Mouse (Mus musculus) forebrain, embryonic 10.5 days (tissue): Measurements from ENCODE around the gene Nol3. TPM values are rescaled to one million over a fixed set of nuclear protein-coding genes. Genes with fewer than 3 reads are reported as not detected.
A peak's percentile ranks its signal among the peaks of the same experiment; 100 is the strongest.

Source experiments
- DNase-seq: peaks from one replicate; pipeline ENCODE4 v3.0.0-alpha.2; 2017; ENCODE audit warnings: low spot score; ENCODE audit errors: extremely low spot score
- H3K27ac ChIP-seq: fragments of 300-500 bp; sonication (generic); 2 replicates; pipeline ENCODE4 v1.5.1; 2016; ENCODE audit warnings: mild to moderate bottlenecking
- H3K27me3 ChIP-seq: fragments of 300-500 bp; sonication (generic); 2 replicates; pipeline ENCODE4 v1.6.1; 2016; ENCODE audit warnings: mild to moderate bottlenecking; ENCODE audit not compliant: poor library complexity, severe bottlenecking
- H3K36me3 ChIP-seq: fragments of 300-500 bp; sonication (generic); replicated peaks from 2 replicates; pipeline ENCODE4 v1.6.1; 2016; ENCODE audit warnings: mild to moderate bottlenecking, moderate library complexity
- H3K4me1 ChIP-seq: fragments of 300-500 bp; sonication (generic); 2 replicates; pipeline ENCODE4 v1.6.1; 2016
- H3K4me3 ChIP-seq: fragments of 300-500 bp; sonication (generic); 2 replicates; pipeline ENCODE4 v1.5.1; 2016; ENCODE audit warnings: mild to moderate bottlenecking, moderate library complexity
- H3K9me3 ChIP-seq: fragments of 300-500 bp; sonication (generic); 2 replicates; pipeline ENCODE4 v1.6.1; 2016; ENCODE audit warnings: mild to moderate bottlenecking, moderate library complexity
- WGBS: fragments of 180-500 bp; shearing (Covaris S2); methylation state at CpG from one replicate; pipeline ENCODE4 v1.1.7; 2016; 5-methylcytosine and 5-hydroxymethylcytosine counted together
- microRNA counts: library from miRNA; unstranded; fragments of <30 nt; microRNA quantifications from one replicate; lab custom pipeline; 2017
- microRNA-seq: library from miRNA; unstranded; fragments of <30 nt; microRNA quantifications from one replicate; pipeline ENCODE4, GENCODE M21; 2017
- polyA plus RNA-seq: library from polyadenylated mRNA; unstranded; fragments of >200 nt; fragmentation: Nextera tagmentation; extraction: Ambion mirVana; gene quantifications from 2 replicates; pipeline ENCODE4 v1.2.1, GENCODE M21; 2016

The Nol3 gene
- polyA plus RNA-seq, 1 experiment from 2014 or later, result 0.99 TPM

- peak overlapping the region; percentile 88 for H3K27ac ChIP-seq
- no peaks in the 10 kb centered on the region for H3K27me3 ChIP-seq
- no peaks in the 10 kb centered on the region for H3K9me3 ChIP-seq
- peaks cover 23% of the 10 kb centered on the region for H3K4me1 ChIP-seq
- peak overlapping the region; percentile 76 for H3K4me3 ChIP-seq
- peaks cover 53% of the 10 kb centered on the region for H3K36me3 ChIP-seq
- DNase-seq, result no peak
- 39% methylated on average over 6 of the region's 6 CpGs for WGBS
Observed at GRCm38 (mm10) chr8:105326968-105327367, 51.0 kb downstream of the Nol3 start.

GRCm38 (mm10) chr8:105330325-105330724 lies 54.4 kb downstream of the Nol3 start:
- Histone ChIP-seq H3K9me3 (no peaks in the 10 kb centered on the region), H3K27ac (no peak overlapping the region), H3K4me3 (no peak overlapping the region; the same call in 1 of the 2 replicates), H3K27me3 (no peaks in the 10 kb centered on the region), H3K4me1 (peaks cover 15% of the 10 kb centered on the region), H3K36me3 (peaks cover 76% of the 10 kb centered on the region)
- DNase-seq, result no peak
- WGBS, result 96% methylated on average over 12 of the region's 12 CpGs

GRCm38 (mm10) chr8:105331469-105331868 lies 55.5 kb downstream of the Nol3 start:
- peaks cover 5% of the 10 kb centered on the region for H3K27me3 ChIP-seq
- no peaks in the 10 kb centered on the region for H3K9me3 ChIP-seq
- no peak overlapping the region for H3K4me3 ChIP-seq
- peaks cover 10% of the 10 kb centered on the region for H3K4me1 ChIP-seq
- DNase-seq, result no peak
- H3K27ac ChIP-seq, result no peak overlapping the region
- peaks cover 87% of the 10 kb centered on the region for H3K36me3 ChIP-seq
- WGBS, result 96% methylated on average over 22 of the region's 22 CpGs

MicroRNAs within 50 kb of the gene (microRNA counts, 519-probe panel; counts per million panel counts)
- 2,962 counts per million, percentile 71 among the panel's probes with 10 or more counts for microRNA mmu-miR-328 (lab: Ali Mortazavi, UCI)

Small RNA genes within 50 kb of the gene (microRNA-seq; reads per million reads assigned to microRNA genes)
- not detected for gene Gm27320
- gene Mir328, result 186 reads per million, percentile 54 among the genes with 10 or more reads in this experiment

Other genes starting within 250 kb of the Nol3 start
- not detected in 2 replicates for gene Ces3a, start 227.5 kb upstream of the Nol3 start, polyA plus RNA-seq
- not detected in 2 replicates for gene Ces3b, start 192.4 kb upstream of the Nol3 start, polyA plus RNA-seq
- not detected in 2 replicates for gene Ces4a, start 144.3 kb upstream of the Nol3 start, polyA plus RNA-seq
- gene Cbfb, start 105.5 kb upstream of the Nol3 start, polyA plus RNA-seq, result 51.8 and 52.1 TPM in 2 replicates
- gene D230025D16Rik, start 51.0 kb upstream of the Nol3 start, polyA plus RNA-seq, result 23.0 and 24.4 TPM in 2 replicates
- 1.4 and 2.1 TPM in 2 replicates for gene B3gnt9, start 21.0 kb upstream of the Nol3 start, polyA plus RNA-seq
- gene Tradd, start 11.5 kb upstream of the Nol3 start, polyA plus RNA-seq, result 13.4 and 13.9 TPM in 2 replicates
- 0.55 and 0.91 TPM in 2 replicates for gene Fbxl8, start 11.5 kb upstream of the Nol3 start, polyA plus RNA-seq
- gene Hsf4, start 6.3 kb upstream of the Nol3 start, polyA plus RNA-seq, result not detected in 2 replicates
- 16.5 and 19.8 TPM in 2 replicates for gene 4931428F04Rik, start 13.7 kb downstream of the Nol3 start, polyA plus RNA-seq
- 11.5 and 11.6 TPM in 2 replicates for gene Exoc3l, start 20.0 kb downstream of the Nol3 start, polyA plus RNA-seq
- 136 and 144 TPM in 2 replicates for gene E2f4, start 21.5 kb downstream of the Nol3 start, polyA plus RNA-seq
- gene Elmo3, start 29.5 kb downstream of the Nol3 start, polyA plus RNA-seq, result 1.8 and 1.9 TPM in 2 replicates
- 1.4 TPM in 2 replicates for gene Lrrc29, start 50.1 kb downstream of the Nol3 start, polyA plus RNA-seq
- gene Tmem208, start 50.2 kb downstream of the Nol3 start, polyA plus RNA-seq, result 95.3 and 96.6 TPM in 2 replicates
- gene Fhod1, start 71.8 kb downstream of the Nol3 start, polyA plus RNA-seq, result 2.1 and 2.2 TPM in 2 replicates
- 5.2 and 5.5 TPM in 2 replicates for gene Slc9a5, start 72.7 kb downstream of the Nol3 start, polyA plus RNA-seq
- 0.64 and 1.1 TPM in 2 replicates for gene Plekhg4, start 97.1 kb downstream of the Nol3 start, polyA plus RNA-seq
- not detected in 2 replicates for gene Kctd19, start 137.4 kb downstream of the Nol3 start, polyA plus RNA-seq
- 0.36 and 0.93 TPM in 2 replicates for gene Lrrc36, start 137.4 kb downstream of the Nol3 start, polyA plus RNA-seq
- gene Tppp3, start 195.4 kb downstream of the Nol3 start, polyA plus RNA-seq, result 23.3 and 23.9 TPM in 2 replicates
- 12.9 and 18.5 TPM in 2 replicates for gene Zdhhc1, start 220.8 kb downstream of the Nol3 start, polyA plus RNA-seq
- gene Hsd11b2, start 242.6 kb downstream of the Nol3 start, polyA plus RNA-seq, result 12.3 and 15.6 TPM in 2 replicates